Mouse (Mus musculus): Measurements from ENCODE around the gene Frg2f1. TPM values are rescaled to one million over a fixed set of nuclear protein-coding genes. Genes with fewer than 3 reads are reported as not detected.

The Frg2f1 gene
- total RNA-seq (2014; rRNA removed) (7.9 and 12.1 TPM in 2 replicates), polyA plus RNA-seq (2012; rRNA removed) (9.6 and 9.7 TPM in 2 replicates)

- no peaks in the 10 kb centered on the region for H3K27me3 ChIP-seq (ENCODE audit: control insufficient read depth, insufficient read depth, low read length)
- peaks cover 8% of the 10 kb centered on the region; the same call in 1 of the 2 replicates for H3K4me1 ChIP-seq (ENCODE audit: control insufficient read depth, insufficient read depth, low read length)
- TF ChIP-seq CTCF (IDR thresholded peaks at IDR 0.05; ENCODE audit: low read depth, low read length) (no peak), POLR2A (IDR thresholded peaks at IDR 0.05; ENCODE audit: extremely low read depth, insufficient read depth, low read length) (no peak)
- H3K27ac ChIP-seq (replicated peaks; ENCODE audit: insufficient read depth, low read depth, low read length) = peak within 1 kb of the TSS; percentile 98
- under 1% methylated on average over 84 of the region's 85 CpGs for WGBS
- DNase-seq (ENCODE audit: extremely low read depth, low read depth, low spot score) = peak; percentile 88
- no peaks in the 10 kb centered on the region for H3K36me3 ChIP-seq (ENCODE audit: control insufficient read depth, insufficient read depth, low read length)
- peak within 1 kb of the TSS; percentile 99 for H3K4me3 ChIP-seq (ENCODE audit: insufficient read depth, low read depth, low read length)
- H3K9ac ChIP-seq (ENCODE audit: low read depth, low read length) = peak within 1 kb of the TSS; percentile 100
- peaks cover 11% of the 10 kb centered on the region for H3K79me2 ChIP-seq (ENCODE audit: control insufficient read depth, insufficient read depth, low read length)
These were observed at the start of gene Frg2f1 for GRCm38 (mm10) chr4:119539031-119539824. Frg2f1 (minus strand) TSS chr4:119539529.

- WGBS = 100% methylated on average over 2 of the region's 2 CpGs
- peaks cover 15% of the 10 kb centered on the region for H3K36me3 ChIP-seq (ENCODE audit: control insufficient read depth, insufficient read depth, low read length)
- no peak for TF ChIP-seq POLR2A (IDR thresholded peaks at IDR 0.05; ENCODE audit: extremely low read depth, insufficient read depth, low read length)
- peak; percentile 8; the same call in 1 of the 2 replicates for TF ChIP-seq CTCF (IDR thresholded peaks at IDR 0.05; ENCODE audit: low read depth, low read length)
- H3K27me3 ChIP-seq (ENCODE audit: control insufficient read depth, insufficient read depth, low read length) = no peaks in the 10 kb centered on the region
- DNase-seq (ENCODE audit: extremely low read depth, low read depth, low spot score) = no peak
- peaks cover 3% of the 10 kb centered on the region; the same call in 1 of the 2 replicates for H3K79me2 ChIP-seq (ENCODE audit: control insufficient read depth, insufficient read depth, low read length)
- no peak overlapping the region for H3K9ac ChIP-seq (ENCODE audit: low read depth, low read length)
- no peak overlapping the region for H3K27ac ChIP-seq (replicated peaks; ENCODE audit: insufficient read depth, low read depth, low read length)
- H3K4me3 ChIP-seq (ENCODE audit: insufficient read depth, low read depth, low read length) = no peak overlapping the region
- no peaks in the 10 kb centered on the region; the same call in 1 of the 2 replicates for H3K4me1 ChIP-seq (ENCODE audit: control insufficient read depth, insufficient read depth, low read length)
These were observed 48.7 kb upstream of the Frg2f1 start for GRCm38 (mm10) chr4:119588037-119588436.

- 90% methylated on average over 3 of the region's 3 CpGs for WGBS
- H3K9ac ChIP-seq (ENCODE audit: low read depth, low read length) = no peak overlapping the region
- H3K27me3 ChIP-seq (ENCODE audit: control insufficient read depth, insufficient read depth, low read length) = no peaks in the 10 kb centered on the region
- no peak for TF ChIP-seq POLR2A (IDR thresholded peaks at IDR 0.05; ENCODE audit: extremely low read depth, insufficient read depth, low read length)
- no peak for TF ChIP-seq CTCF (IDR thresholded peaks at IDR 0.05; ENCODE audit: low read depth, low read length)
- peaks cover 11% of the 10 kb centered on the region; the same call in 1 of the 2 replicates for H3K79me2 ChIP-seq (ENCODE audit: control insufficient read depth, insufficient read depth, low read length)
- H3K4me1 ChIP-seq (ENCODE audit: control insufficient read depth, insufficient read depth, low read length) = no peaks in the 10 kb centered on the region; the same call in 1 of the 2 replicates
- no peak overlapping the region for H3K27ac ChIP-seq (replicated peaks; ENCODE audit: insufficient read depth, low read depth, low read length)
- no peak overlapping the region for H3K4me3 ChIP-seq (ENCODE audit: insufficient read depth, low read depth, low read length)
- DNase-seq (ENCODE audit: extremely low read depth, low read depth, low spot score) = no peak
- H3K36me3 ChIP-seq (ENCODE audit: control insufficient read depth, insufficient read depth, low read length) = peaks cover 8% of the 10 kb centered on the region; the same call in 1 of the 2 replicates
These were observed 36.1 kb upstream of the Frg2f1 start for GRCm38 (mm10) chr4:119575459-119575858.

DNA sequence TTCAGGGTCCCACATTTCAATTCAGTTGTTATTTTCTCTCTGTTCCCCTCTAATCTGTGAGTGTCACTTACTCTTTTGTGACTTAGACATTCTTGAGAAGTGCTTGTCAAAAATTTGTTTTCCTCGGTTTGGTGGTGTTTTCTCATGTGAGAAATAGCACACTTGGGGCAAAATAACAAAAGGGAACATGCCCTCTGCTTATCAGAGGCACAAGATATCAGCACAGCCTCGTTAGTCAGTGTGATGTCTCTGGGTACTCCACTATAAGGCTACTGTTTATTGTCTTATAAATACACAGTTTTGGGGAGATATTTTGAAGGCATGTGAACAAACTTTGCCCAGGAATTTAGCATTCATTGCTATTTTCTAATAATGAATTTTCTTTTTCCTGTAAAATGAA is 35.2 kb upstream of the Frg2f1 start:
- Histone ChIP-seq H3K36me3 (ENCODE audit: control insufficient read depth, insufficient read depth, low read length) (peaks cover 8% of the 10 kb centered on the region; the same call in 1 of the 2 replicates), H3K79me2 (ENCODE audit: control insufficient read depth, insufficient read depth, low read length) (peaks cover 14% of the 10 kb centered on the region; the same call in 1 of the 2 replicates), H3K4me3 (ENCODE audit: insufficient read depth, low read depth, low read length) (no peak overlapping the region), H3K27ac (replicated peaks; ENCODE audit: insufficient read depth, low read depth, low read length) (no peak overlapping the region), H3K4me1 (ENCODE audit: control insufficient read depth, insufficient read depth, low read length) (no peaks in the 10 kb centered on the region; the same call in 1 of the 2 replicates), H3K27me3 (ENCODE audit: control insufficient read depth, insufficient read depth, low read length) (no peaks in the 10 kb centered on the region), H3K9ac (ENCODE audit: low read depth, low read length) (no peak overlapping the region)
- no peak for DNase-seq (ENCODE audit: extremely low read depth, low read depth, low spot score)
- WGBS = 60% methylated on average over 2 of the region's 2 CpGs
- no peak for TF ChIP-seq POLR2A (IDR thresholded peaks at IDR 0.05; ENCODE audit: extremely low read depth, insufficient read depth, low read length)
- no peak for TF ChIP-seq CTCF (IDR thresholded peaks at IDR 0.05; ENCODE audit: low read depth, low read length)

GRCm38 (mm10) chr4:119572682-119573081 is 33.4 kb upstream of the Frg2f1 start:
- H3K36me3 ChIP-seq (ENCODE audit: control insufficient read depth, insufficient read depth, low read length) = peaks cover 8% of the 10 kb centered on the region; the same call in 1 of the 2 replicates
- H3K9ac ChIP-seq (ENCODE audit: low read depth, low read length) = no peak overlapping the region
- H3K4me1 ChIP-seq (ENCODE audit: control insufficient read depth, insufficient read depth, low read length) = no peaks in the 10 kb centered on the region; the same call in 1 of the 2 replicates
- TF ChIP-seq CTCF (IDR thresholded peaks at IDR 0.05; ENCODE audit: low read depth, low read length) (no peak), POLR2A (IDR thresholded peaks at IDR 0.05; ENCODE audit: extremely low read depth, insufficient read depth, low read length) (no peak)
- no peak for DNase-seq (ENCODE audit: extremely low read depth, low read depth, low spot score)
- peaks cover 16% of the 10 kb centered on the region; the same call in 1 of the 2 replicates for H3K79me2 ChIP-seq (ENCODE audit: control insufficient read depth, insufficient read depth, low read length)
- H3K27ac ChIP-seq (replicated peaks; ENCODE audit: insufficient read depth, low read depth, low read length) = no peak overlapping the region
- WGBS = 96% methylated on average over 3 of the region's 3 CpGs
- no peak overlapping the region for H3K4me3 ChIP-seq (ENCODE audit: insufficient read depth, low read depth, low read length)
- H3K27me3 ChIP-seq (ENCODE audit: control insufficient read depth, insufficient read depth, low read length) = no peaks in the 10 kb centered on the region

Data from liver, adult 2 months (tissue).